Mouse (Mus musculus) forebrain, embryonic 13.5 days (tissue): ENCODE results near the gene Arl4c. TPM values are rescaled to one million over a fixed set of nuclear protein-coding genes. Genes with fewer than 3 reads are reported as not detected.

Source experiments
- ATAC-seq: fragments of 200-750 bp; cut with Nextera tagmentation; 2 replicates; pipeline ENCODE4 v1.8.0; 2017
- H3K27ac ChIP-seq: fragments of 300-500 bp; sonication (generic); 2 replicates; pipeline ENCODE4 v1.5.1; 2015; ENCODE audit warnings: inconsistent platforms, mild to moderate bottlenecking, moderate library complexity
- H3K27me3 ChIP-seq: fragments of 300-500 bp; sonication (generic); 2 replicates; pipeline ENCODE4 v1.6.1; 2015; ENCODE audit warnings: mild to moderate bottlenecking, inconsistent platforms
- H3K36me3 ChIP-seq: fragments of 300-500 bp; sonication (generic); 2 replicates; pipeline ENCODE4 v1.6.1; 2015; ENCODE audit warnings: mild to moderate bottlenecking, inconsistent platforms; ENCODE audit not compliant: poor library complexity, severe bottlenecking
- H3K4me1 ChIP-seq: fragments of 300-500 bp; sonication (generic); 2 replicates; pipeline ENCODE4 v1.6.1; 2015; ENCODE audit warnings: inconsistent platforms
- H3K4me2 ChIP-seq: fragments of 300-500 bp; sonication (generic); 2 replicates; pipeline ENCODE4 v1.6.1; 2015; ENCODE audit warnings: inconsistent platforms, mild to moderate bottlenecking, moderate library complexity
- H3K4me3 ChIP-seq: fragments of 300-500 bp; sonication (generic); 2 replicates; pipeline ENCODE4 v1.5.1; 2015; ENCODE audit warnings: mild to moderate bottlenecking, inconsistent platforms
- H3K9ac ChIP-seq: fragments of 300-500 bp; sonication (generic); 2 replicates; pipeline ENCODE4 v1.6.1; 2015; ENCODE audit warnings: mild to moderate bottlenecking, inconsistent platforms
- H3K9me3 ChIP-seq: fragments of 300-500 bp; sonication (generic); replicated peaks from 2 replicates; pipeline ENCODE4 v1.6.1; 2016; ENCODE audit warnings: inconsistent platforms
- WGBS: fragments of 180-500 bp; shearing (Covaris S2); methylation state at CpG from one replicate; pipeline ENCODE4 v1.1.7; 2015; 5-methylcytosine and 5-hydroxymethylcytosine counted together
- polyA plus RNA-seq: library from polyadenylated mRNA; unstranded; fragments of >200 nt; fragmentation: Nextera tagmentation; extraction: Ambion mirVana; gene quantifications from 2 replicates; pipeline ENCODE4 v1.2.1, GENCODE M21; 2015

Gene Arl4c
- polyA plus RNA-seq, 1 experiment from 2014 or later: 25.3 TPM

- Histone ChIP-seq H3K9ac (no peak overlapping the region), H3K9me3 (no peaks in the 10 kb centered on the region), H3K4me2 (no peak overlapping the region), H3K4me1 (peaks cover 41% of the 10 kb centered on the region), H3K36me3 (no peaks in the 10 kb centered on the region), H3K27me3 (no peaks in the 10 kb centered on the region), H3K4me3 (no peak overlapping the region), H3K27ac (no peak overlapping the region)
- ATAC-seq: no peak
- 19% methylated on average over 4 of the region's 4 CpGs for WGBS
Observed at GRCm38 (mm10) chr1:88670807-88671206, 31.2 kb downstream of the Arl4c start.

GRCm38 (mm10) chr1:88668846-88669810 is 32.9 kb downstream of the Arl4c start:
- Histone ChIP-seq H3K36me3 (no peaks in the 10 kb centered on the region), H3K27me3 (no peaks in the 10 kb centered on the region), H3K27ac (peak overlapping the region; percentile 78), H3K4me1 (peaks cover 41% of the 10 kb centered on the region), H3K4me3 (no peak overlapping the region), H3K9ac (no peak overlapping the region; the same call in 1 of the 2 replicates), H3K4me2 (peak overlapping the region; percentile 51), H3K9me3 (no peaks in the 10 kb centered on the region)
- 4% methylated on average over 14 of the region's 14 CpGs for WGBS
- ATAC-seq: peak; percentile 85

GRCm38 (mm10) chr1:88668353-88668752 is 33.7 kb downstream of the Arl4c start:
- peak overlapping the region; percentile 68 for H3K27ac ChIP-seq
- H3K4me2 ChIP-seq: peak overlapping the region; percentile 51
- H3K9ac ChIP-seq: no peak overlapping the region
- H3K27me3 ChIP-seq: no peaks in the 10 kb centered on the region
- peak; percentile 67 for ATAC-seq
- peaks cover 41% of the 10 kb centered on the region for H3K4me1 ChIP-seq
- H3K9me3 ChIP-seq: no peaks in the 10 kb centered on the region
- H3K36me3 ChIP-seq: no peaks in the 10 kb centered on the region
- no peak overlapping the region for H3K4me3 ChIP-seq
- 1% methylated on average over 7 of the region's 7 CpGs for WGBS

- H3K9ac ChIP-seq: no peak overlapping the region
- no peaks in the 10 kb centered on the region for H3K9me3 ChIP-seq
- H3K4me1 ChIP-seq: peaks cover 26% of the 10 kb centered on the region
- 70% methylated on average over 3 of the region's 3 CpGs for WGBS
- no peak overlapping the region for H3K4me3 ChIP-seq
- no peaks in the 10 kb centered on the region for H3K27me3 ChIP-seq
- no peak for ATAC-seq
- H3K27ac ChIP-seq: no peak overlapping the region
- no peak overlapping the region for H3K4me2 ChIP-seq
- H3K36me3 ChIP-seq: no peaks in the 10 kb centered on the region
Observed at GRCm38 (mm10) chr1:88664623-88665022, 37.4 kb downstream of the Arl4c start.

GRCm38 (mm10) chr1:88662736-88663135 is 39.3 kb downstream of the Arl4c start:
- ATAC-seq: no peak
- Histone ChIP-seq H3K9ac (no peak overlapping the region), H3K4me2 (no peak overlapping the region), H3K4me1 (peaks cover 17% of the 10 kb centered on the region), H3K9me3 (no peaks in the 10 kb centered on the region), H3K4me3 (no peak overlapping the region), H3K27ac (no peak overlapping the region), H3K27me3 (no peaks in the 10 kb centered on the region), H3K36me3 (no peaks in the 10 kb centered on the region)
- WGBS: 93% methylated on average over 5 of the region's 5 CpGs

GRCm38 (mm10) chr1:88661209-88661608 is 40.8 kb downstream of the Arl4c start:
- Histone ChIP-seq H3K9ac (no peak overlapping the region), H3K36me3 (no peaks in the 10 kb centered on the region), H3K4me3 (no peak overlapping the region), H3K9me3 (no peaks in the 10 kb centered on the region), H3K4me2 (no peak overlapping the region), H3K27me3 (no peaks in the 10 kb centered on the region), H3K4me1 (peaks cover 14% of the 10 kb centered on the region), H3K27ac (no peak overlapping the region)
- ATAC-seq: no peak
- 90% methylated on average over 3 of the region's 3 CpGs for WGBS

GRCm38 (mm10) chr1:88658290-88658857 is 43.6 kb downstream of the Arl4c start:
- H3K4me2 ChIP-seq: no peak overlapping the region
- 19% methylated on average over 6 of the region's 6 CpGs for WGBS
- peak; percentile 90 for ATAC-seq
- H3K27me3 ChIP-seq: no peaks in the 10 kb centered on the region
- H3K4me1 ChIP-seq: peaks cover 14% of the 10 kb centered on the region
- no peaks in the 10 kb centered on the region for H3K36me3 ChIP-seq
- no peaks in the 10 kb centered on the region for H3K9me3 ChIP-seq
- H3K27ac ChIP-seq: peak overlapping the region; percentile 71
- H3K9ac ChIP-seq: no peak overlapping the region
- H3K4me3 ChIP-seq: no peak overlapping the region

GRCm38 (mm10) chr1:88656096-88656480 is 45.9 kb downstream of the Arl4c start:
- Histone ChIP-seq H3K27ac (no peak overlapping the region), H3K9me3 (no peaks in the 10 kb centered on the region), H3K4me2 (no peak overlapping the region), H3K4me1 (peaks cover 14% of the 10 kb centered on the region), H3K36me3 (no peaks in the 10 kb centered on the region), H3K4me3 (no peak overlapping the region), H3K9ac (no peak overlapping the region), H3K27me3 (no peaks in the 10 kb centered on the region)
- ATAC-seq: no peak
- WGBS: 77% methylated on average over 5 of the region's 5 CpGs

- no peaks in the 10 kb centered on the region for H3K9me3 ChIP-seq
- no peaks in the 10 kb centered on the region for H3K27me3 ChIP-seq
- WGBS: 89% methylated on average over 3 of the region's 3 CpGs
- H3K4me2 ChIP-seq: no peak overlapping the region
- ATAC-seq: no peak
- H3K4me3 ChIP-seq: no peak overlapping the region
- H3K9ac ChIP-seq: no peak overlapping the region
- no peak overlapping the region for H3K27ac ChIP-seq
- H3K4me1 ChIP-seq: peaks cover 14% of the 10 kb centered on the region
- H3K36me3 ChIP-seq: no peaks in the 10 kb centered on the region
Observed at GRCm38 (mm10) chr1:88655473-88656095, 46.4 kb downstream of the Arl4c start.

GRCm38 (mm10) chr1:88654521-88655472 is 47.2 kb downstream of the Arl4c start:
- no peaks in the 10 kb centered on the region for H3K27me3 ChIP-seq
- peaks cover 14% of the 10 kb centered on the region for H3K4me1 ChIP-seq
- 88% methylated on average over 9 of the region's 9 CpGs for WGBS
- no peak overlapping the region for H3K4me2 ChIP-seq
- no peak overlapping the region for H3K9ac ChIP-seq
- H3K36me3 ChIP-seq: no peaks in the 10 kb centered on the region
- H3K27ac ChIP-seq: no peak overlapping the region
- ATAC-seq: no peak
- H3K4me3 ChIP-seq: no peak overlapping the region
- H3K9me3 ChIP-seq: no peaks in the 10 kb centered on the region

GRCm38 (mm10) chr1:88653614-88654520 is 48.2 kb downstream of the Arl4c start:
- Histone ChIP-seq H3K9ac (no peak overlapping the region), H3K9me3 (no peaks in the 10 kb centered on the region), H3K36me3 (no peaks in the 10 kb centered on the region), H3K4me1 (peaks cover 14% of the 10 kb centered on the region), H3K4me2 (no peak overlapping the region), H3K4me3 (no peak overlapping the region), H3K27me3 (no peaks in the 10 kb centered on the region), H3K27ac (no peak overlapping the region)
- ATAC-seq: no peak
- WGBS: 90% methylated on average over 7 of the region's 7 CpGs
